Mouse (Mus musculus): Measurements from ENCODE around the gene Rab19. TPM values are rescaled to one million over a fixed set of nuclear protein-coding genes. Genes with fewer than 3 reads are reported as not detected.
A peak's percentile ranks its signal among the peaks of the same experiment; 100 is the strongest.
"Not testable (repeated sequence)": the region's sequence is repeated elsewhere in the genome, so short reads cannot be mapped to it uniquely, and the experiment has no call there.

Gene Rab19
- polyA plus RNA-seq, 1 experiment: not detected

DNA sequence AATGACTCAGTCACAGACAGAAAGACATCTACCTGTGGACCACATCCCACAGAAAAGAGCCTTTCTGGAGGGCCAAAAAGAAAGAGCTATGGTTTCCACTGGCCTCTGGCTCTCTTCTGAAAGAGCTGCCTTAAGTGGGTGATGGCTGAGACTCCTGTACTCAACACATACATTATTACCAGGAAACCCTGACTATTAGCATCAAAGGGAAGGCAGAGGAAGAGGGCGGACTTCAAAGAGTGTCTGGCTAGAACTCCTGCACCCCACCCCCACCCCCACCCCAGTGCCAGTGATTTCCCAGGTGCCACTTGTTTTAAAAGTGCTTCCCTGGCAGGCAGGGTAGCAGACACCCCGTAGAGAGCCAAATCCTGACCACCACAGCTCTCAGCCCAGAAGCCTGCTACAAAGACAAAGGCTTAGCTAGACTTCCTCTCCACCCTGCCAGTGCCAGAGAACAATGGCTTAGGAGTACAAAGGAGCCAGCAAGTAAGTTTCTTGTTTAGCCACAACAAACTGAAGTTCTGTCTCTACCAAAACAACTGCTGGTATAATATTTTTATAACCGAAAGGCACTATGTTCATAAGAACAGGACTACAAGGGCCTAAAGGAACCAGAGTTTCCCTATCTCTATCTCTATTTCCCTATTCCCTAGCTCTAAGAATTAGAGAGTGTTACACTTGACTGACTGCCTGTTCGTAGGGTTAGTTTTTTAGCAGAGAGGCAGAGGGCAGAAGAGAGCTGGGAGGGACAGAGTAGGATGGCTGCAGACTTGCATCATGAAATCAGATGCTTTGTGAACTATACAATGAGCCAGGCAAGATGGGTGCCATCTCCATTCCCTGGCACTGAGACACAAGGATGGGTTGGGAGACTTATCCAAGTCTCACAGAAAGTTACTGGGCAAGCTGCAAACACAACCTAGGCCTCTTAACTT, 32.8 kb upstream of the Rab19 start:
- no peak for TF ChIP-seq POLR2A (IDR thresholded peaks at IDR 0.05; ENCODE audit: insufficient read depth, low read depth, low read length)
- TF ChIP-seq CTCF (IDR thresholded peaks at IDR 0.05; ENCODE audit: insufficient read depth, low read depth, low read length): no peak
- H3K27ac ChIP-seq (ENCODE audit: insufficient read depth, low read depth, low read length): no peak overlapping the region
- WGBS: 55% methylated on average over 4 of the region's 4 CpGs
- 0 out of 2 replicates have a peak, but pooled peaks cover 12% of the 10 kb centered on the region for H3K4me1 ChIP-seq (ENCODE audit: control insufficient read depth, insufficient read depth, low read length)
- no peak overlapping the region for H3K4me3 ChIP-seq (ENCODE audit: insufficient read depth, low read depth, low read length)

DNA sequence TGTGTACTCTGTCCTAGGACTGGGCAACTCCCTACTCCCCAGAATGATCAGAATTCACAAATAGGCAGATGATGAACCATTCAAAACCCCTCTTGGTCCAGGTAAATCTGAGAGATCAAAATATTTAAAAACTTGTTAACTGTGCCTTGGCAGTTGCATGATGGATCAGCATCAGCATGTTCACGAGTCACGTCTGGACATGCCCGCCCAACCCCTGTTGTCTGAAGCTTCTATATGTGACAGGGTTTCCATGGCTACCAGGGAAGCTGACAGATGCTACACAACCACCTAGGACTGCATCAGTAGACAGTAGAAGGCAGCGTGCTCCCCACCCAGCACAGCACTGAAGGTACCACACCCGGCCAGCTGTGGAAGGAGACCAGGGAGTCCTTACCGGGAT, 32.0 kb upstream of the Rab19 start:
- Histone ChIP-seq H3K27ac (ENCODE audit: insufficient read depth, low read depth, low read length) (no peak overlapping the region), H3K4me3 (ENCODE audit: insufficient read depth, low read depth, low read length) (no peak overlapping the region), H3K4me1 (ENCODE audit: control insufficient read depth, insufficient read depth, low read length) (0 out of 2 replicates have a peak, but pooled peaks cover 12% of the 10 kb centered on the region)
- TF ChIP-seq POLR2A (IDR thresholded peaks at IDR 0.05; ENCODE audit: insufficient read depth, low read depth, low read length) (no peak), CTCF (IDR thresholded peaks at IDR 0.05; ENCODE audit: insufficient read depth, low read depth, low read length) (no peak)
- 94% methylated on average over 6 of the region's 6 CpGs for WGBS

DNA sequence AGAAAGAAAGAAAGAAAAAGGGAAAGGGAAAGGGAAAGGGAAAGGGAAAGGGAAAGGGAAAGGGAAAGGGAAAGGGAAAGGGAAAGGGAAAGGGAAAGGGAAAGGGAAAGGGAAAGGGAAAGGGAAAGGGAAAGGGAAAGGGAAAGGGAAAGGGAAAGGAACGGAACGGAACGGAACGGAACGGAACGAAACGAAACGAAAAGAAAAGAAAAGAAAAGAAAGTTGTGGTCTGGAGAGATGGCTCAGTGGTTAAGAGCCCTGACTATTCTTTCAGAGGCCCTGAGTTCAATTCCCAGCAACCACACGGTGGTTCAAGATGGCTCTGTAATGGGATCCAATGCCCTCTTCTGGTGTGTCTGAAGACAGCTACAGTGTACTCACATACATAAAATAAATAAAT, 21.8 kb upstream of the Rab19 start:
- H3K4me3 ChIP-seq (ENCODE audit: insufficient read depth, low read depth, low read length); H3K4me1 ChIP-seq (ENCODE audit: control insufficient read depth, insufficient read depth, low read length); H3K27ac ChIP-seq (ENCODE audit: insufficient read depth, low read depth, low read length): not testable (repeated sequence)
- WGBS: 96% methylated on average over 9 of the region's 9 CpGs

DNA sequence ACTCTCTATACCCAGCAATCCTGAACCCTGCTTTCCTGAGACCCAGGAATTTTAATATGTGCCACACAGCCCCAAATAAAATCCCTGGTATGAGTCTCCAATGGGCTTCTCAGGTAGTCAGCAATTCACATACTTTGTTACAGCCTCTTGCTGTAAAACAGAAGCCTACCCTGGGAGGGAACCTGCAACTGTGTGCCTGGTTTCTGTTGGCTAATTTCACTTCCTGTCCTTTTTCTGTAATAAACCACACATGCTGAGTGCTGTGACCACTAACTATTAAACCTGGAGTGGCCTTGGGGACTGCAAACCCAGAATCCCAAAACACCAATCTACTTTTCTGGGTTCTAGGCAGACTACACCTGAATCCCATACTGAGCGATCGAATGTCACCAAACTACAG, 18.3 kb upstream of the Rab19 start:
- no peak for TF ChIP-seq POLR2A (IDR thresholded peaks at IDR 0.05; ENCODE audit: insufficient read depth, low read depth, low read length)
- no peak for TF ChIP-seq CTCF (IDR thresholded peaks at IDR 0.05; ENCODE audit: insufficient read depth, low read depth, low read length)
- 96% methylated on average over 2 of the region's 2 CpGs for whole genome bisulfite sequencing
- Histone ChIP-seq H3K27ac (ENCODE audit: insufficient read depth, low read depth, low read length) (no peak overlapping the region), H3K4me1 (ENCODE audit: control insufficient read depth, insufficient read depth, low read length) (no peaks in the 10 kb centered on the region; the same call in 1 of the 2 replicates), H3K4me3 (ENCODE audit: insufficient read depth, low read depth, low read length) (no peak overlapping the region)

DNA sequence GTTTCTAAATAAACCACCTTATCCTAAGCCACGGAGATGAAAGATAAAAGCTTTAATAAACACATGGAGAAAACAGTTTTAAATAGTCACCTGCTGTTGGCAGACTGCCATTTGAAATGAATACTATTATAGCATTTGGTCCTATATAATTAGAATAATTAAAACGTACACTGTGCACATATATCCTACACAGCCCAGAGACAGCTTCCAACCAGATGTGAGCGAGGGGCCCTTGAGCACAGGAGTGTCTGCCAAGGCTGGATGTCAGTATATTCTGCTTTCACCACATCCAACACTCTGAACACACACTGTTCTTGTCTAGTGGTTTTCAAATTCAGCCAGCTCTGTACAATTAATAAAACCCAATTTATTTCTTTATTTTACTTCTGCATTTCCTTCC, 11.3 kb upstream of the Rab19 start:
- Histone ChIP-seq H3K4me3 (ENCODE audit: insufficient read depth, low read depth, low read length) (no peak overlapping the region), H3K4me1 (ENCODE audit: control insufficient read depth, insufficient read depth, low read length) (no peaks in the 10 kb centered on the region), H3K27ac (ENCODE audit: insufficient read depth, low read depth, low read length) (no peak overlapping the region)
- 26% methylated on average over 3 of the region's 3 CpGs for WGBS
- TF ChIP-seq POLR2A (IDR thresholded peaks at IDR 0.05; ENCODE audit: insufficient read depth, low read depth, low read length) (no peak), CTCF (IDR thresholded peaks at IDR 0.05; ENCODE audit: insufficient read depth, low read depth, low read length) (no peak)

DNA sequence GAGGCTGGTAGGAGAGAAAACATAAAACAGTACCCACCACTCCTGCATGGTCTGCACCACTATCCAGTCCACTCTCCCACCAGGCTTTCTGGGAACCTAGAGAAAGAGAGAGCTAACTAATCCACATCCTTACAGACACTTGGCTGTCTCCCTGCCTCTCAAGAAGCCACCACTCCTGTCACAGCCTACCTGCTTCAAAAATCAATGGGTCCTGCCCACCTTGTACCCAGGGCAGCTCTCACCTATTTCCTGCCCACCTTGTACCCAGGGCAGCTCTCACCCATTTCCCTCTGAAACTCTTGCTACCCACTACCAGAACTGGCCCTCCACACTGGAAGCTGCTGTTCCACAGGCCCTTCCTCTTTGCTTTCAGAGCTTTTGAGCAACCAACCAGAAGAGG, 8.9 kb upstream of the Rab19 start:
- TF ChIP-seq CTCF (IDR thresholded peaks at IDR 0.05; ENCODE audit: insufficient read depth, low read depth, low read length) (no peak), POLR2A (IDR thresholded peaks at IDR 0.05; ENCODE audit: insufficient read depth, low read depth, low read length) (no peak)
- H3K4me1 ChIP-seq (ENCODE audit: control insufficient read depth, insufficient read depth, low read length): no peaks in the 10 kb centered on the region
- H3K27ac ChIP-seq (ENCODE audit: insufficient read depth, low read depth, low read length): no peak overlapping the region
- no peak overlapping the region for H3K4me3 ChIP-seq (ENCODE audit: insufficient read depth, low read depth, low read length)

DNA sequence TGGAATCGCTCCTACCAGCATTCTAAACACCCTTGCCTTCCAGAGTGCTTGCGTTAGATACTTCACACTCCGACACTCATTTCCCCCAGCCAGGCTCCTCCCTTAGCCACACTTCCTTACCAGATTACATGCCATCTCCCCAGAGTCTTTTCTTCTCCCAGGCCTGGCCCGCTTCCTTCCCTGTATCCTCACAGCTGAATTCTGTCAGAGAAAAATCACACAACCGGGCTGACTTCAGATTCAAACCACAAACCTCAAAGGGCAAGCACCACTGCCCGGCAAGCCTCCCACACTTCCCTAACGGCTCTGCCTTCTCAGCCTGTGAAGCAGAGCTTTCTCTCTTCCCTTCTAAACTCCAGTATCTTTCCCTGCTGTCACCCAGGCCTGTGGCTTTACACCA, 8.2 kb upstream of the Rab19 start:
- WGBS: 76% methylated on average over 7 of the region's 7 CpGs

DNA sequence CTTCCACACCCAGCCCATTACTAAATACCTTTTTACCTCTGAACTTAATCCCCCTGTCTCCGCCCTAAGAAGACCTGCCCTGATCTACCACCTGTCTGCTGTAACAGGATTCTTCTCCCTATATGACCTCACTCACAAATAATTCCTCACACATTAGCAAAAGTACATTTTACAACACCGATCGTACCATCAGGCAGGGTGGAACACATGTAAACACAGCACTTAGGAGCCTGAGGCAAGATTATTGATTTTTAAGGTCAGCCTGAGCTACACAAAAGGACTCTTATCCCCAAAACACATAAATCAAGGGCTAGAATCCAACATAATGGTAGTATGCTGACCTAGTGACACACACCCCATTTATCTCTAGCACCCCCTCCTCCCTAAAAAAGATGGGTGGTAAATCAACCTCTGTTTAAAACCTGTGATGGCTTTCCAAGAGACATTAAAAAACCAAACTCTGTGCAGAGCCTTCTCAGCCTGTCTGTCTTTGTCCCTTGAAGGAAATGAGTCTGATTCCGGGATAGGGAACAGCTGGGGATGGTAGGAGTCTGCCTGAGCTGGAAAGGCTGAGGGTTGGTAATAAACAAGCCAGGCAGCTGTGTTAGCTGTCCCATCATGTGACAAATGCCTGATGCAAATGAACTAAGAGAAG, 7.5 kb upstream of the Rab19 start:
- H3K4me3 ChIP-seq (ENCODE audit: insufficient read depth, low read depth, low read length): no peak overlapping the region
- WGBS: 83% methylated on average over 4 of the region's 4 CpGs
- TF ChIP-seq POLR2A (IDR thresholded peaks at IDR 0.05; ENCODE audit: insufficient read depth, low read depth, low read length): no peak
- TF ChIP-seq CTCF (IDR thresholded peaks at IDR 0.05; ENCODE audit: insufficient read depth, low read depth, low read length): no peak
- no peak overlapping the region for H3K27ac ChIP-seq (ENCODE audit: insufficient read depth, low read depth, low read length)
- no peaks in the 10 kb centered on the region for H3K4me1 ChIP-seq (ENCODE audit: control insufficient read depth, insufficient read depth, low read length)

More for the DNA sequence above, 8.2 kb upstream of the Rab19 start:
- Histone ChIP-seq H3K27ac (ENCODE audit: insufficient read depth, low read depth, low read length) (no peak overlapping the region), H3K4me3 (ENCODE audit: insufficient read depth, low read depth, low read length) (no peak overlapping the region), H3K4me1 (ENCODE audit: control insufficient read depth, insufficient read depth, low read length) (no peaks in the 10 kb centered on the region)
- no peak for TF ChIP-seq CTCF (IDR thresholded peaks at IDR 0.05; ENCODE audit: insufficient read depth, low read depth, low read length)
- no peak for TF ChIP-seq POLR2A (IDR thresholded peaks at IDR 0.05; ENCODE audit: insufficient read depth, low read depth, low read length)

DNA sequence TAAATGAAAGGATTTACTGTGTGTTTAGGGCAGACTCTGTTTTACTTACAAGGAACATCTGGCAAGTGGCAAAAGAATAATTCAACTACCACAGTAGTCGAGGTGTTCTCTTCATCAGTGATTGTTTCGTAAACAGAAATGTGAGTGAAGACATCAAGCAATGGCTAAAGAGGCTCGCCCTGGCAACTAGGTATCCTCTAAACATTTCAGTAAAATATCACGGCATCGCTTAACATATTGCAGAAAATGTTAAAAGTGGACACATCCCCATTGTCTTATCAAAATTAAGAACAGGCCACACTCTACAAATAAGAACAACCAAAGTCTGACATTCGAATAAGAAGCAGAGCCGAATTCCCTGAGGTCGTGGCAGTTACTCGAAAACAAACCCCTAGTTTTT, 4.2 kb upstream of the Rab19 start:
- WGBS: 18% methylated on average over 9 of the region's 9 CpGs
- peaks cover 3% of the 10 kb centered on the region; the same call in 1 of the 2 replicates for H3K4me1 ChIP-seq (ENCODE audit: control insufficient read depth, insufficient read depth, low read length)
- H3K4me3 ChIP-seq (ENCODE audit: insufficient read depth, low read depth, low read length): peak overlapping the region; percentile 84
- H3K27ac ChIP-seq (ENCODE audit: insufficient read depth, low read depth, low read length): no peak overlapping the region
- no peak for TF ChIP-seq POLR2A (IDR thresholded peaks at IDR 0.05; ENCODE audit: insufficient read depth, low read depth, low read length)
- TF ChIP-seq CTCF (IDR thresholded peaks at IDR 0.05; ENCODE audit: insufficient read depth, low read depth, low read length): no peak
